Mouse (Mus musculus) MEL-GATA-1-ER (cell line): Measurements from ENCODE around the gene Acsm3.

ENCODE experiments used
- DNase-seq: peaks from one replicate; pipeline ENCODE4 v3.0.0-alpha.2; 2012; ENCODE audit warnings: low read depth; ENCODE audit errors: extremely low read depth

Gene Acsm3

DNA sequence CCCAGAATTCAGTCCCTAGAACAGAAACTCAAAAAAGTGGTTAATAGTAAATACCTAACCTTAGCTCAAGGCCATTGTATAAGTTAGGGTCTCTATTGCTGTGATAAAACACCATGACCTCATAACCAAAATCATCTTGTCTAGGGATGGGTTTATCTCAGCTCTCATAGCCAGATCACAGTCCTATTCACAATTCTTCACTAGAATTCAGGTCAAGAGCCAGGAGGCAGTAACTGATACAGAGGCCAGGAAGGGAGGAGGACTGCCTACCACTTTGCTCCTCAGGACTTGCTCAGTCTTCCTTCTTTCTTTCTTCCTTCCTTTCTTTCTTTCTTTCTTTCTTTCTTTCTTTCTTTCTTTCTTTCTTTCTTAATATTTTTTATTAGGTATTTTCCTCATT lies 34.6 kb downstream of the Acsm3 start:
- no peak for DNase-seq

DNA sequence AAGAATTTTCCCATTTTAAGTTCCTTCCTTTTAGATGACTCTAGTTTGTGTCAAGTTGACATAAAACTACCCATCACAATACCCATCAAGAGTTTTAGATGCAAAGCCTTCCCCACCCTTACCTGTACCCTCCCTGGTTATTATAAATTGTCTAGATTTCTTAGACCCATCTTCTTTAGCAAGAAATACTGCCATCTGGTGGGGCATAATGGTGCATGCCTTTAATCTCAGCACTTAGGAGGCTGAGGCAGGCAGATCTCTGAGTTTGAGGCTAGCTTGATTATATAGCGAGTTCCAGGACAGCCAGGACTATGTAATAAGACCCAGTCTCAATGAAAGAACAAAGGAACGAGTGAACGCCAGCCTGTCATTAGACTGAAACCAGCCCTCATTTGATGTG lies 39.8 kb downstream of the Acsm3 start:
- DNase-seq = no peak

- DNase-seq = no peak
Measured at GRCm38 (mm10) chr7:119800991-119801390, 40.3 kb downstream of the Acsm3 start.

GRCm38 (mm10) chr7:119807396-119807795 lies 46.7 kb downstream of the Acsm3 start:
- DNase-seq = no peak

GRCm38 (mm10) chr7:119808723-119809122 lies 48.0 kb downstream of the Acsm3 start:
- no peak for DNase-seq

DNA sequence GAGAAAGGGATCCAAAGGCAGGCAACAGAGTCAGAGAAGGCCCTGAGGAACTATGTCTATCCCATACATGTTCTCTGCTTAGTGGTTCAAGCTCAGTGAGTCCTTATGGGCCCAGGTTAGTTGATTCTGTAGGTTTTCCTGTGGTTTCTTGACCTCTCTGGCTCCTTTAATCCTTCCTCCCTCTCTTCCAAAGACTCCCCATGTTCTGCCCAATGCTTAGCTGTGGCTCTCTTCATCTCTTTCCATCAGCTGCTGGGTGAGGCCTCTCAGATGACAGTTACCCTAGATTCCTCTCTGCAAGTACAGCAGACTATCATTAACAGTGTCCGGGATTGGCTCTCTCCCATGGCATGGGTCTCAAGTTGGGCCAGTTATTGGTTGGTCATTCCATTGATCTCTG lies 74.6 kb downstream of the Acsm3 start:
- no peak for DNase-seq

DNA sequence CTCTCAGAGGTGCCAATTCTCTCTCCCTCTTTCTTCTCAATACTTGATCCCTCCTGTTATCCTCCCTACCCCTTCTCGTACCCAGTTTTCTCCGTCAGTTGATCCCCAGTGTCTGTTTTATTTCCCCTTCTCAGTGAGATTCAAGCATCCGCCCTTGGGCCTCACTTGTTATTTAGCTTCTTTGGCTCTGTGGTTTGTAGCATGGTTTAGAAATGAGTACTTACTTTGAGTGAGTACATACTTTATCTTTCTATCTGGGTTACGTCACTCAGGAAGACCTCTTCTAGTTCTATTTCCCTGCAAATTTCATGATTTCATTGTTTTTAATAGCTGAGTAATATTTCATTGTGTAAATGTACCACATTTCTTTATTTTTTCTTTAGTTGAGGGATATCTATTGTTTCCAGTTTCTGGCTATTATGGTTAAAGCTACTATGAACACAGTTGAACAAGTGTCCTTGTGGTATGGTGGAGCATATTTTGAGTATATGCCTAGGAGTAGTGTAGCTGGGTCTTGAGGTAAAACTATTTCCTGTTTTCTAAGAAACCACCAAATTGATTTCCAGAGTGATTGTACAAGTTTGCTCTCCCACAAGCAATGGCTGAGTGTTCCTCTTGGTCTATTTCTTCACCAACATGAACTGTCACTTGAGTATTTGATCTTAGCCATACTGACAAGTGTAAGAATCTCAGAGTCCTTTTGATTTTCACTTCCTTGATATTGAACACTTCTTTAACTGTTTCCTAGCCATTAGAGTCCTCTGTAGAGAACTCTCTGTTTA lies 75.5 kb downstream of the Acsm3 start:
- DNase-seq = no peak
